Mouse (Mus musculus): Measurements from ENCODE around the gene Vsx2. TPM values are rescaled to one million over a fixed set of nuclear protein-coding genes. Genes with fewer than 3 reads are reported as not detected.

Gene Vsx2
- total and polyA plus RNA-seq, 2 experiments from 2014 or later: 2.4 to 2.5 TPM

DNA sequence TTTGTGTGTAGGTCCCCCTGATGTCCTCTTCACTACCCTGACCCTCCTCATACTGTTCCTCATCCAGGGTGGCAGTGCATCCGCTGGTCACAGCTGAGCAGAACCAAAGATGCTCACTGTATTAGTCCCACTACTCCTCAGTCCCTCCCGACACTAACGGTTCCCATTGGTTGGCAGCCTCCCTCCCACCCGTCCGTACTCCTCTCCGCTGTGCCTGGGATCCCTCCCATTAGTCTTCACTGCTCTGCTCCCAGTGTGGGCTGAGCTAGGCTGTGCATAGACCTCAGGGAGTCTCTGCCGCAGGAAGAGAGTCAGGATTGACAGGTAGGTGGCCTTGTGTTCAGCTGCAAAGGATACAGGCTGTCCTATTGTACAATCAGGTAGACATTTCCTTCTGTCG, 28.8 kb downstream of the Vsx2 start:
- H3K4me3 ChIP-seq (ENCODE audit: low read length): no peak overlapping the region
- no peak overlapping the region for H3K9ac ChIP-seq (replicated peaks; ENCODE audit: low read length)
- H3K9me3 ChIP-seq (ENCODE audit: low read length): no peaks in the 10 kb centered on the region
- H3K36me3 ChIP-seq (ENCODE audit: insufficient read depth, low read length): no peaks in the 10 kb centered on the region; the same call in 1 of the 2 replicates
- no peak for TF ChIP-seq CTCF (IDR thresholded peaks at IDR 0.05; ENCODE audit: low read depth)
- H3K27me3 ChIP-seq (ENCODE audit: insufficient read depth, low read length): no peaks in the 10 kb centered on the region
- DNase-seq (ENCODE audit: low spot score) (no peak), ATAC-seq (peak; percentile 53; the same call in 1 of the 2 replicates)
- no peak overlapping the region for H3K27ac ChIP-seq
- no peaks in the 10 kb centered on the region for H3K4me1 ChIP-seq (ENCODE audit: insufficient read depth, low read length)
- no peak overlapping the region for H3K4me2 ChIP-seq (ENCODE audit: low read depth, low read length)
- WGBS: 20% methylated on average over 8 of the region's 8 CpGs

DNA sequence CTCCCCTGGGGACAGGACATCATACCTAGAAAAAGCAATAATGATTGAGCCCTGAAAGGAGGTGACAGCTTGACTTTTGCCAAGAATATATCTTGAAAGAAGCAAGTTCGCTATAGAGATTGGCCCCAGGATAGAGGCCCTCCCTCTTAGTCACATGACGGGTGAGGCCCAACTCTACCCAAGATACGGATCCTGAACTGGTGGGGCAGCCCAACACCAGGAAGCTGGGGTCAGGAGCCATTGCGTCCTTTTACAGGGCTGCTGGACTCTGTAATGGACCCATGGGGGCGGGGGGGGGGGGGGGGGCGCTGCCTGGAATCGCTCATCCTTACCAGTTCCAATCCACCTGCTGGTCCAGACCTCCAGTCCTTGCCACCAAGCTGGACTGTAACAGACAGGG, 34.4 kb downstream of the Vsx2 start:
- 90% methylated on average over 4 of the region's 7 CpGs for WGBS
- H3K9me3 ChIP-seq (ENCODE audit: low read length): no peaks in the 10 kb centered on the region
- ATAC-seq (no peak), DNase-seq (ENCODE audit: low spot score) (no peak)
- H3K27me3 ChIP-seq (ENCODE audit: insufficient read depth, low read length): no peaks in the 10 kb centered on the region
- no peak overlapping the region for H3K4me3 ChIP-seq (ENCODE audit: low read length)
- H3K27ac ChIP-seq: no peak overlapping the region
- no peak for TF ChIP-seq CTCF (IDR thresholded peaks at IDR 0.05; ENCODE audit: low read depth)
- no peak overlapping the region for H3K9ac ChIP-seq (replicated peaks; ENCODE audit: low read length)
- H3K4me1 ChIP-seq (ENCODE audit: insufficient read depth, low read length): no peaks in the 10 kb centered on the region
- H3K36me3 ChIP-seq (ENCODE audit: insufficient read depth, low read length): no peaks in the 10 kb centered on the region; the same call in 1 of the 2 replicates
- H3K4me2 ChIP-seq (ENCODE audit: low read depth, low read length): no peak overlapping the region

DNA sequence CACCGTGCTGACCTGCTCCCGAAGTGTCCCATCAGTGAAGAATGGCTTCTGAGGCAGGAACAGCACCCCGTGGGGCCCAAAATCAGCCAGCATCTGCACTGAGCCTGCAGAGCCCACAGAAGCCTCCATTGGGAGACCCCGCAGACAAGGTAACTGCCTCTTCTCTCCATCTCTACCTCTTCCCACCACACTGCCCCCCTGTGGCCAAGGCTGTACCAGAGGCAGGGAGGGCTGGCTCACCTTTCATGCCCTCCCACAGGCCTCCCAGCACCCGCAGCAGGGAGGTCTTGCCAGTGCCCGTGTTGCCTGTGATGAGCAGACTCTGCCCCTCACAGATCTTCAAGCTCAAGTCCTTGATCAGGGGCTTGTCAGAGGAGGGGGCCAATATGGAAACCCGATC, 36.3 kb downstream of the Vsx2 start:
- peak; percentile 46 for TF ChIP-seq CTCF (IDR thresholded peaks at IDR 0.05; ENCODE audit: low read depth)
- WGBS: 79% methylated on average over 7 of the region's 7 CpGs
- no peaks in the 10 kb centered on the region for H3K4me1 ChIP-seq (ENCODE audit: insufficient read depth, low read length)
- no peaks in the 10 kb centered on the region for H3K9me3 ChIP-seq (ENCODE audit: low read length)
- H3K4me2 ChIP-seq (ENCODE audit: low read depth, low read length): no peak overlapping the region
- H3K9ac ChIP-seq (replicated peaks; ENCODE audit: low read length): no peak overlapping the region
- ATAC-seq: no peak
- no peak for DNase-seq (ENCODE audit: low spot score)
- H3K36me3 ChIP-seq (ENCODE audit: insufficient read depth, low read length): no peaks in the 10 kb centered on the region; the same call in 1 of the 2 replicates
- H3K27me3 ChIP-seq (ENCODE audit: insufficient read depth, low read length): no peaks in the 10 kb centered on the region
- H3K4me3 ChIP-seq (ENCODE audit: low read length): no peak overlapping the region
- H3K27ac ChIP-seq: no peak overlapping the region

DNA sequence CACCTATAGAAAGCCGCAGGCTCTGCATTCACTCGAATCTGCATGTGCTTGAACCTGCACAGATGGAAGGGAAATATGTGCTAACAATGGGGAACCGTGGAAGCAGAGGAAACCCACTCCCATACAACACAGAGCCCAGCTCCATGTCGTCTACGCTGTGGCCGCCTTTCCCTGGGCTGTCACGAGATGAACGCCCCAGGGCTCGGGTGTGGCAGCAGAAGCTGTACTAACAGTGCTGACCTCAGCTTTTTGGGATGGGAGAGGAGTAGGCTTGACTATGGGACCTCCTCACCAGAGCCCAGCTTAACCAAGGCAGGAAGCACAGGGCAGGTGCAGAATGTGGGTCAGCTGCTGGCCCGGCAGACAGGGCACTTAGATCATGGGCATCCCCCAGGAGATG, 42.2 kb downstream of the Vsx2 start:
- Histone ChIP-seq H3K36me3 (ENCODE audit: insufficient read depth, low read length) (no peaks in the 10 kb centered on the region), H3K9ac (replicated peaks; ENCODE audit: low read length) (no peak overlapping the region), H3K4me3 (ENCODE audit: low read length) (no peak overlapping the region), H3K27ac (no peak overlapping the region), H3K27me3 (ENCODE audit: insufficient read depth, low read length) (no peaks in the 10 kb centered on the region), H3K4me2 (ENCODE audit: low read depth, low read length) (no peak overlapping the region), H3K4me1 (ENCODE audit: insufficient read depth, low read length) (0 out of 2 replicates have a peak, but pooled peaks cover 2% of the 10 kb centered on the region), H3K9me3 (ENCODE audit: low read length) (no peaks in the 10 kb centered on the region)
- WGBS: 91% methylated on average over 10 of the region's 10 CpGs
- ATAC-seq (0 out of 2 replicates have a peak, but pooled peaks have one; percentile 32), DNase-seq (ENCODE audit: low spot score) (no peak)
- TF ChIP-seq CTCF (IDR thresholded peaks at IDR 0.05; ENCODE audit: low read depth): no peak

DNA sequence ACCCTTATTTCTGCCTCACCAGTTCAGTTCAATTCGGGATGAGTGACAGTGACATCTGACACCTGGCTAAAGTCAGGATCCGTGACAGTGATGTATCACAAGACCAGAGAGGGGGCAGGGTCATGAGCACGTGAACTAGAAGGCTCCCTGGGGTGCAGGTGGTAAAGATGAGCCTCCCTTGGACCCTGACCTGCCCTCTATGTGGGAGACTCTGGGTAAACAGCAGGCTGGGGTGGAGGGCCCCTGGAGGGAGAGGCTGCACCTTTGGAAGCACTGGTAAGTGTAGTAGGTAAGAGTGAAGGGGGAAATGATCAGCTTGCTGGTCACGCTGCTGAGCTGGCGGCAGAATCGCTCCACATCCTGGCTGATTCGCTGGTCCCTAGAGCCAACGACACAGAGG, 43.0 kb downstream of the Vsx2 start:
- DNase-seq (ENCODE audit: low spot score) (no peak), ATAC-seq (no peak)
- Histone ChIP-seq H3K36me3 (ENCODE audit: insufficient read depth, low read length) (no peaks in the 10 kb centered on the region), H3K27ac (no peak overlapping the region), H3K9me3 (ENCODE audit: low read length) (no peaks in the 10 kb centered on the region), H3K4me1 (ENCODE audit: insufficient read depth, low read length) (0 out of 2 replicates have a peak, but pooled peaks cover 3% of the 10 kb centered on the region), H3K4me3 (ENCODE audit: low read length) (no peak overlapping the region), H3K4me2 (ENCODE audit: low read depth, low read length) (no peak overlapping the region), H3K9ac (replicated peaks; ENCODE audit: low read length) (no peak overlapping the region), H3K27me3 (ENCODE audit: insufficient read depth, low read length) (no peaks in the 10 kb centered on the region)
- WGBS: 69% methylated on average over 8 of the region's 8 CpGs
- no peak for TF ChIP-seq CTCF (IDR thresholded peaks at IDR 0.05; ENCODE audit: low read depth)

DNA sequence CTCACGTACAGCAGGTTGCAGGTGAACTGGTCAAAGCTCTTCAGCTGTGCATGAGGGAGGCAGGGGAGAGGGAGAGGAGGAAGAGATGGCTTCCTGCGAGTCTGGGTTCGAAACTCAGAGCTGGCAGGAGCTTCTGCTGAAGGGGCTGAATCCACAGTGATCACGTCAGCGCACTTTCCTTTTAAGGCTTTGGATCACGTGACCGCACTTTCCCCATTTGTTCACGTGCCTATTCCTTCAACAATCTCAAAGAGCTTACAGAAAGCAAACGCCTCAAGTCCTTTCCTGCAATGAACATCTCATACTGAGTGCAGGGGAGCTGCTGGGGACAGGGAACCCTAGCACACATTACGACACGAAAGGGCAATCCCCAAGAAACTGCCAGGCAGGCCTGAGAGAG, 44.4 kb downstream of the Vsx2 start:
- H3K27me3 ChIP-seq (ENCODE audit: insufficient read depth, low read length): no peaks in the 10 kb centered on the region
- no peaks in the 10 kb centered on the region for H3K9me3 ChIP-seq (ENCODE audit: low read length)
- no peak for ATAC-seq
- no peak for TF ChIP-seq CTCF (IDR thresholded peaks at IDR 0.05; ENCODE audit: low read depth)
- DNase-seq (ENCODE audit: low spot score): no peak
- no peak overlapping the region for H3K4me3 ChIP-seq (ENCODE audit: low read length)
- H3K4me2 ChIP-seq (ENCODE audit: low read depth, low read length): no peak overlapping the region
- WGBS: 88% methylated on average over 11 of the region's 11 CpGs
- no peaks in the 10 kb centered on the region for H3K36me3 ChIP-seq (ENCODE audit: insufficient read depth, low read length)
- H3K4me1 ChIP-seq (ENCODE audit: insufficient read depth, low read length): 0 out of 2 replicates have a peak, but pooled peaks cover 3% of the 10 kb centered on the region
- no peak overlapping the region for H3K27ac ChIP-seq
- H3K9ac ChIP-seq (replicated peaks; ENCODE audit: low read length): no peak overlapping the region

DNA sequence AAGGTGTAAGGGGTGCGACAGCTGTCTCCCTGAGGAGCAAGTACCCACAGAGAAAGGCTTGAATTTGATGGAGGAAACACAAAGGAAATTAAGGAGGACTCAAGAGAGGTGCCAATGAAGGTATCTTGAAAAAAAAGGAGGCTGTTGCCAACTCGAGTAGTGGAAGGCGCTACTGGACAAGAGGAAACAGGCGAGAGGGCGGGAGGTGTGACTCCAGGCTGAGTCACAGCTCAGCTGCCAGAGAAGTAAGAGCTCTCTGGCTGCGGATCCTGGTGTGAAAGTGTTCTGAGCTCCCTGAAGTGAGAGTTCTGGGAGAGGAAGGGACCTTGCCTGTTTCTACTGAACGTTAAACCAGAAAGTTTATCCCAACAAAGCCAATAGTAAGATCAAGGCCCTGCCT, 45.0 kb downstream of the Vsx2 start:
- Histone ChIP-seq H3K36me3 (ENCODE audit: insufficient read depth, low read length) (no peaks in the 10 kb centered on the region), H3K27ac (no peak overlapping the region), H3K27me3 (ENCODE audit: insufficient read depth, low read length) (no peaks in the 10 kb centered on the region), H3K4me3 (ENCODE audit: low read length) (no peak overlapping the region), H3K4me2 (ENCODE audit: low read depth, low read length) (no peak overlapping the region), H3K4me1 (ENCODE audit: insufficient read depth, low read length) (0 out of 2 replicates have a peak, but pooled peaks cover 3% of the 10 kb centered on the region), H3K9ac (replicated peaks; ENCODE audit: low read length) (no peak overlapping the region), H3K9me3 (ENCODE audit: low read length) (no peaks in the 10 kb centered on the region)
- TF ChIP-seq CTCF (IDR thresholded peaks at IDR 0.05; ENCODE audit: low read depth): no peak
- no peak for DNase-seq (ENCODE audit: low spot score)
- ATAC-seq: no peak
- WGBS: 79% methylated on average over 7 of the region's 7 CpGs
